Mouse (Mus musculus) megakaryocyte, adult 5-6 weeks (primary cell): Measurements from ENCODE around the gene Cfi. TPM values are rescaled to one million over a fixed set of nuclear protein-coding genes. Genes with fewer than 3 reads are reported as not detected.

ENCODE experiments used
- ATAC-seq: 2 replicates; pipeline ENCODE4 v1.8.0; 2016; ENCODE audit warnings: mild to moderate bottlenecking, inconsistent platforms; ENCODE audit not compliant: poor library complexity, severe bottlenecking
- total RNA-seq, 2 experiments: library from RNA; stranded (forward) in 1 of 2; stranded (reverse) in 1 of 2; fragments of 153-499, 151-499 nt in 1 of 2; fragments of 221-1000, 200-1000 nt in 1 of 2; gene quantifications; 2 replicates each; pipeline versions ENCODE4 v1.2.3 to v1.2.4; 2015 to 2017

The Cfi gene
- total RNA-seq, 2 experiments from 2014 or later, result not detected

- ATAC-seq, result peak; percentile 71
Observed at GRCm38 (mm10) chr3:129918434-129918833, 82.8 kb downstream of the Cfi start.

- ATAC-seq, result no peak
Observed at GRCm38 (mm10) chr3:129923581-129923980, 87.9 kb downstream of the Cfi start.

Other genes with a start within 250 kb of the Cfi start
- gene Egf, start 80.6 kb upstream of the Cfi start, total RNA-seq (2015), result 0.47 and 1.2 TPM in 2 replicates
- gene Egf, start 80.6 kb upstream of the Cfi start, total RNA-seq (2017), result 0.16 and 0.95 TPM in 2 replicates
- gene Lrit3, start 31.9 kb upstream of the Cfi start, total RNA-seq (2015), result 0.09 TPM in 1 of 2 replicates, not detected in the other
- not detected in 2 replicates for gene Lrit3, start 31.9 kb upstream of the Cfi start, total RNA-seq (2017)
- gene Rrh, start 13.3 kb upstream of the Cfi start, total RNA-seq (2015), result not detected in 2 replicates
- gene Rrh, start 13.3 kb upstream of the Cfi start, total RNA-seq (2017), result 0.37 TPM in 1 of 2 replicates, not detected in the other
- 8.8 and 14.9 TPM in 2 replicates for gene Gar1, start 4.5 kb upstream of the Cfi start, total RNA-seq (2015)
- 5.4 and 11.6 TPM in 2 replicates for gene Gar1, start 4.5 kb upstream of the Cfi start, total RNA-seq (2017)
- gene Pla2g12a, start 42.7 kb downstream of the Cfi start, total RNA-seq (2015), result 4.3 and 6.0 TPM in 2 replicates
- gene Pla2g12a, start 42.7 kb downstream of the Cfi start, total RNA-seq (2017), result 6.1 and 7.2 TPM in 2 replicates
- gene Casp6, start 65.5 kb downstream of the Cfi start, total RNA-seq (2015), result 24.6 and 32.3 TPM in 2 replicates
- gene Casp6, start 65.5 kb downstream of the Cfi start, total RNA-seq (2017), result 14.1 and 17.1 TPM in 2 replicates
- 102 and 117 TPM in 2 replicates for gene Mcub, start 134.3 kb downstream of the Cfi start, total RNA-seq (2015)
- 155 and 162 TPM in 2 replicates for gene Mcub, start 134.3 kb downstream of the Cfi start, total RNA-seq (2017)
- 53.7 and 80.6 TPM in 2 replicates for gene Sec24b, start 225.7 kb downstream of the Cfi start, total RNA-seq (2015)
- gene Sec24b, start 225.7 kb downstream of the Cfi start, total RNA-seq (2017), result 53.4 and 63.0 TPM in 2 replicates